Mouse (Mus musculus) G1E-ER4 (cell line): ENCODE data around the gene Col5a1. TPM values are rescaled to one million over a fixed set of nuclear protein-coding genes. Genes with fewer than 3 reads are reported as not detected.

Source experiments
- GATA1 ChIP-seq: IDR thresholded peaks from one replicate; pipeline ENCODE4 v1.8.0; 2012; ENCODE audit warnings: low read length, inconsistent platforms
- polyA plus RNA-seq: library from polyadenylated mRNA; stranded (reverse); fragments of >175 nt; gene quantifications from 2 replicates; pipeline ENCODE4 v1.2.3, GENCODE M21; 2012

Col5a1 gene
- polyA plus RNA-seq, 1 experiment: 8.4 TPM

- TF ChIP-seq GATA1: no peak
These were observed 138.2 kb downstream of the Col5a1 start for GRCm38 (mm10) chr2:28024416-28024815.

DNA sequence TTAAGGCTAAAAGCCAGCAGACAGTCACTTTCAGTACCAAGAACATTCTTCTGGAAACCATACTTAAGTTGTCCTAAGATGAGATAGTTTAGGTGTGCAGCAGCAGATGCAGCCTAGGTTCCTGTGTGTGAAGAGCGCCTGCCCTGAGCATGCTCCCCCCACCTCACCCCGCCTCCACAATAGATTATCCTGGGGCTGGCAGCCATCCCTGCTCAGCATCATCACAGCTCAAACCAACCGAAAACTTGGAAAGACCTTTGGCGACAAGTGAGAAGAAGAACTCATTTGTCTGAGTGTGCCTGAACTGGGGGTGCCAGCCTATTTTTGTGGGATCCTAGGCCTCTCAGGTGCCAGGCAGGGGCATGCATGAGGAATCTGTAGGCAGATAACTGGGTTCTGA lies 139.6 kb downstream of the Col5a1 start:
- TF ChIP-seq GATA1: no peak

- no peak for TF ChIP-seq GATA1
These were observed 145.6 kb downstream of the Col5a1 start for GRCm38 (mm10) chr2:28031860-28032259.

- peak; percentile 23 for TF ChIP-seq GATA1
These were observed 146.2 kb downstream of the Col5a1 start for GRCm38 (mm10) chr2:28032469-28032868.

DNA sequence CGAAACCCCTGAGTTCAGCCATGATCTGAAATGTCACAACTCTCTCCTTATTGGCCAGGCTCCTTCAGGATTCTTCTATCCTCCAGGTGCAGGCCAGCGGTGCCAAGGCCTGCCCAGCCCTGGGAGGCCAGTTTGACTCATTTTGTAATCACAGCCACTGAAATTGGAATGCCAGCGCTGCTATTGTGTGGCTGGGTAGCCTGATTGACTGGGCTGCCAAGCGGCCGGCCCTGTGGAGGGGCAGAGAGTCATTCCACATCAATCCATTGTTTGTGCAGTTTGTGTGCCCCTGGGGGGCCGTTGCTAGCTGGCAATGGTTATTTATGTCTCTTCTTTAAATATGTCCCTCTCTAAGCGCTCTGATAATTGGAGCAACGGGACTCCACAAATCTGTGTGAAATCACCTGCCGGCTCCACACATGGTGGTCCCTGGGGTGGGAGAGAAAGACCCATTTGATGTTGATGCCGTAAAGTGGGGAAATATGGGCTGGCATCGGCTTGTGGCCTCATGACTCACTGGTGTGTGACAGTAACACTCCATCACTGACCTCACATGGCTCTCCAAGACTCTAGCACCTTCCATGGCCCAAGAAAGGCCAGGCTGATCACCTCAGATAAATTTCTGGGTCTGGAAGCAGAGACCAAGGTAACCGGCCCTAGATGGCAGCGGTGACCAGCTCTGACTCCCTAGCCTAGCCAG lies 147.9 kb downstream of the Col5a1 start:
- TF ChIP-seq GATA1: no peak

- TF ChIP-seq GATA1: no peak
These were observed 150.6 kb downstream of the Col5a1 start for GRCm38 (mm10) chr2:28036788-28037187.

DNA sequence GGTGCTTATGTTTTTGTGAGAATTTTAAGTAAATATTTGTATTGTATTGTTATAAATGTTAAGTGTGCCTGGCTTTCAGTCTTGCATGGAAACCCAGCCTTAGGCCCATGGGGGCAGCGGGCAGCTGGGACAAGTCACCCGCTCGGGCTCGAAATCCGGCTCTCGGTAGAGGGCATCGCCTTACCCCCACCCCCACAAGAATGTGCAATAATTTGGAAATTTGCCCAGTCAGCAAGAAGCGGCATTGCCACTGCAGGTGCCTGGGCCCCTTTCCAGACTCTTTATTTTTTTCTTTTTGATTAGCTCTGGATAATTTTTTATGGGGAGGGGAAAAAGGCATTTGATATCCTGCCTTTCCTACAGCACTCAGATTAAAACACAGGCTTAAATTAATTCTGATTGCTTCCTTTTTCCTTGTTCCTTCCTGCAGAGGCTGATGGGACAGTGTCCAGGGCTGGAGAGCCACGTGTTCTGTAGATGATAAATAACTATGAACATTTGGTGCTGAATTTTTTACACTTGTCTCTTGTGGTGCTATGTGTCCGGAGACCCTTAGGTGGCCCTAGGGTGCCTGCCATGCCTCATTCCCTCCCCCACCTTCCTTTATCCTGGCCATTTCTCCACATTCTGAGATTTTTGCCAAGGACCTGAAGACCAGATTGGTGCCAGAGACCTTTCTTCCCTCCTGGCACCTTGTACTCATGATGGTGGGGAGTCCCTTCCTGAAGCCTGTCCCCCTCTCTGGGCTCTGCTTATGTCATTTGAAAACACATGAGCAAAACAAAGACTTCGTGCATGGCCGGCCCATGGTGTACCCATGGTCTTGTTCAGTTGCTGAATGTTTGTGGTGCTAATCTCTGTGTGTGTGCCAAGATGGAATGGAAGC lies 151.5 kb downstream of the Col5a1 start:
- no peak for TF ChIP-seq GATA1

DNA sequence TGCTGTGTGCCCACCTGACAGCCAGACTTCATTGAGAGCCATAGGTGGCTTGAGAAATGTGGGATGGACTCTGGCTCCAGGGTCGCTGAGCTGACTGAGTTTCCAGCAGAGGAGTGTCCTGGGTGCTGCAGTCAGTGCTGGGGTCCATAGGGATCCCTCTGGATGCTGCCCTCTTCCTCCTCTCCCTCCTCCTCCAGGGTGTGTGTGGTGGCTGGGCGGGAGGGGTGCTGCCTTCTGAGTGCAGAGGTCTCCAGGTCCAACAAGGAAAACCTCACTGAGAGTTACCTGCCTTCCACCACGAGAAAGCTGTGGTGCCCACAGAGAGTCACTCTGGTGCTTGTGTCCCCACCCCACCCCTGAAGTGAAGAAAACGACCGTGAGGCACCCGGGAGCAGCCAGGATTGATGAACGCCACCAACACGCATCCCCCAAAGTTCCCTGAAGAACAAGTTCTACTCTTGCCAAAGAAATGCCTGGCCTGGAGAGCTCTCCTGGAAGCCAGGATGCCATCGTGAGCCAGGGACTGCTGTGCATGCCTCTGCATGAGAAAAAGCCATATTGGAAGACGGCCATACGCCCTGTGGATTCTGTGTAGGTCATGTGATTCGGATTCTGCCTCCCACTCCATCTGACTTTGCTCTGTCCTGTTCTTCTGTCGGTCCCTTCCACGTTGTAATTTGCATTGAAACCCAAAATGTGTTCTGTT lies 152.3 kb downstream of the Col5a1 start:
- no peak for TF ChIP-seq GATA1

GRCm38 (mm10) chr2:28039647-28040325 lies 153.6 kb downstream of the Col5a1 start:
- TF ChIP-seq GATA1: no peak

GRCm38 (mm10) chr2:28040466-28040865 lies 154.2 kb downstream of the Col5a1 start:
- no peak for TF ChIP-seq GATA1

DNA sequence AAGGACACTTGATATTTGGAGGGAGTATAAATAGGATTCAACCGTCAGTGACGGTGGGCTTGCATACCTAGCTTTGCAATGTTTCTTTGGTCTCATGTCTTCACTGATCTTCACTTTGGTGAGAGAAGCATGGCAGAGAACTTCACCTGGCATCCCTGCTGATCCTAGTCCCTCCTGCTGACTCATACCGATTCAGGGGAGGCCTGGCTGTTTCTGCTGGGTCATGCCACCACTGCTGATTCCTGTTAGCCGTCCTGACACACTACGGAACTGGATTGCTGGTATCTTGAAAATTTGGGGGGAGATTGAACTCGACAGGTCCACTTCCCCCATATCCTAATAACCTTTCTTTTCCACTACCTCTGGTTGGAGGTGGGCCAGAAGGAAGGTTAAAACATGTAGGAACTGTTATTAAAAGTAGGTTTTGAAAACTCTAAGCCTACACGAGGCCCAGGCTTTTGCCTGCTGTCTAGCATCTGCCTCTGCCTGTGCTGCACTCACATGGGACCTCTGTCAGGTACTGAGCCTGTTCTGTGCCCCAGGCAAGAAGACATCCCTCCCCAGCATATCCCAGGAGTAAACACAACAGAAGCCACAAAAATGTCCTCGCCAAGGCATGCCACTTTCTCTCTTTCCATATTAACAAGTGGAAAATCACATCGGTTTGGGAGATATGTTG lies 158.8 kb downstream of the Col5a1 start:
- no peak for TF ChIP-seq GATA1

DNA sequence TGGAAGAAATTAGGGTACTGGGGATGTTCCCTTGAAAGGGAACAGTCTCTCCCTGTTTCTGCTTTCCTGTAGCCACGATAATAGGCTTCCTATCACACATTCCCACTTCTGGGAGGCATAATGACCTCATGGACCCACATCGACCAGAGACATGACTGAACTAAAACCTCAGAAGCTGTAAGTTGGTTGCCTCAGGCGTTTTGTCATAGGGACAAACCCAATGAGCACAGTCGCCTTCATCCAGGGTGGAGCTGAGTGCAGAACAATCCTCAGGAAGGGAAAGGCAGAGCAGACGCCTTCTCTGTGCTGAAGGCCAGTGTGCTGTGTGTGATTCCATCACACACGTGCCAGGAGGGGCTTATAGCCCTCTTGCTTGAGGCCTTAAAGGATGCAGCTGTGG lies 160.1 kb downstream of the Col5a1 start:
- TF ChIP-seq GATA1: no peak

DNA sequence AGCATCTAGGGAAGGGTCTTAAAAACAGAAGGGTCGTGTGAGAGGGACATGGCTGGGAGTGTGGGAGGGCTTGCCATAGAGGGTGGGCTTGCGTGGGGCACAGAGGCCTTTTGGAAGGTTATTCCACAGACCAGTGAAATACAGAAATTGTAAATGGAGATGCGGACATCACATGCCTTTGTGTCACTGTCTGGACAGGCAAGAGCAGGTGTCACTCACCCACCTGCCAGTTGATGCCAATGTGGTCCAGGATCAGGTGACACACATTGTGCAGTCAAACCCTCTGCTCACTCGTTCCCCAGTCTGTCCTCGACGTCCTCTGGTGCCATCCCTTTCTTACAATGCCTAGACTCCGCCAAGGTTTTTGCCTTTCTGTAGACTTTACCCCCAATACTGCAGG lies 160.9 kb downstream of the Col5a1 start:
- no peak for TF ChIP-seq GATA1

- TF ChIP-seq GATA1: no peak
These were observed 173.7 kb downstream of the Col5a1 start for GRCm38 (mm10) chr2:28059922-28060321.
